Mouse (Mus musculus) right cerebral cortex, adult 18-20 months (tissue): ENCODE data around the gene Nrxn1.

Experiments used
- DNase-seq: peaks from one replicate; pipeline ENCODE4 v3.0.0; 2022; ENCODE audit warnings: mixed read lengths

Nrxn1 gene

DNA sequence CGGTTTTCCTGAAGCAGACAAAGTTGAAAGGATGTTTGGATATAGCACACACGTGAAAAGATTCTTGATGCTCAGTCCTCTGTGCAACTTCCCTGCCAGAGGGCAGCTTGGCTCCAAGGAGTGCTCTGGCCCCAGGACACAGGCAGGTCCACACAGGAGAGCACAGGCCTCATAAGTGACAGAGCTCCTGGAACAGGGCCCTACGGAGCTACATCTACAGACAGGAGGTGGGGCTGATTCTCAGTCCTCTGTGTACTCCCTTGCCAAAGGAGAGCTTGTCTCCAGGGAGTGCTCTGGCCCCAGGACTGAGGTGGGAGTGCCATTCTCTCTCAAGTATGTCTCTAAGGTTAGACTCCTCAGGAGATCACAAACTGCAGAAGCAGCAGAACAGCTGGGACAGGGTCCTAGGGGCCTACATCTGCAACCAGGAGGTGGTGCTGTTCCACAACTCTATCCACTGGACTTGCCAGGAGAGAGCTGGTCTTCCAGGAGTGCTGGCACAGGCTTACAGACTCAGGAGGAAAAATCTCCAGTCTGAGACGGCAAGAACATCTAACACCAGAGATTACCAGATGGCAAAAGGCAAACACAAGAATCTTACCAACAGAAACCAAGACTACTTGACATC is 129.9 kb downstream of the Nrxn1 start:
- DNase-seq = peak; percentile 11

DNA sequence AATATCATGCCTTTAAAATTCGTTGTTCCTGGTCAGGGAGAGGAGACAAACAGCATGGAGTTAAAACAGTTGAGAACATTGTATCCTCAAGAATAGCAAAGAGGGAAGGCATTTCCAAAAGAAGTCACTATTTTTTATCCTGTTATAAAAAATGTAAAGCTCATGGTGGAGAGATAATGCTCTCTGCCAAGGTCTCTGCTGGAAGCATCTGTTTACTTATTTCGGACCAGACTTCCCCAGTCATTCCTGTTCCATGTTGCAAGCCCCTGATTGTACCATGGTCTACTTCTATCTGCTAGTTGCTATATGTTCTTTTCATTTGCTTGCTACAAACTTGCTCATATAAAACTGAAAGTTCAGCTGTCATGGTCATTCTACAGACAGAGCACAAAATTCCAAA is 137.7 kb downstream of the Nrxn1 start:
- no peak for DNase-seq

DNA sequence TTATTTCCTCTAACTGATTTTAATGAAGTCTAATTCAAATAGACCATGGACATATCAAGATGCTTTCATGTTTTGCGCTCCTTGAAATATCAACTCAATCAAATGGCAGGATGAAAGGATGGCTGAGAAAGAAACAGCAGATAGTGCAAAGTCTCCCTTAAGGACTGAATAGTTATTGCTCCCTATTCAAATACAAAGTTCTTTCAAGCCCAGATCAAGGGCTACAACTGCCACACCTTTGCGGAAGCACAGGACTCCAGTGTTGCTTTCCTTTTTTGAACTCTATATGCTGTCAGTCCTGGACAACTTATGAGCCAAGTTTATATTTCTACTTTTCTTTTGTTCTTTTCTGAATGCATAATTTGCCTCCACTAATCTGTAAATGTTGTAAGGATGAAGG is 157.9 kb downstream of the Nrxn1 start:
- no peak for DNase-seq

DNA sequence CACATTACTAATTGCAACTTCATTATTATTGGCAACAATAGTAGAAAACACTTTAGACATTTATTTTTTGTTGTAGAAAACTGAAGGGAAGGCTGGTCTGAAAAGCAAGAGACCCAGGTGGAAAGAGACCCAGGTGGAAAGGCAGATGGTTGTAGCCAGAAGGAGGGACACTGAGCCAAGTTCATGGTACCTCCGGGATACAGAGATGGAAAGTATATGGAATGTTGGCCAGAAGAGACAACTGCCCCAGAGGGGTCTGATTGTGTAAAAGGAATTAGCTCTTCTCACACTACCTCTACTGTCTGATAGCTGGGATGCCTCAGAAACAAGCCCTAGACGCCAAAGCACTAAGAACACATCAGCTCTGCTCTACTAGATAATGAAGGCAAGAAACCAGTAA is 179.6 kb downstream of the Nrxn1 start:
- no peak for DNase-seq

DNA sequence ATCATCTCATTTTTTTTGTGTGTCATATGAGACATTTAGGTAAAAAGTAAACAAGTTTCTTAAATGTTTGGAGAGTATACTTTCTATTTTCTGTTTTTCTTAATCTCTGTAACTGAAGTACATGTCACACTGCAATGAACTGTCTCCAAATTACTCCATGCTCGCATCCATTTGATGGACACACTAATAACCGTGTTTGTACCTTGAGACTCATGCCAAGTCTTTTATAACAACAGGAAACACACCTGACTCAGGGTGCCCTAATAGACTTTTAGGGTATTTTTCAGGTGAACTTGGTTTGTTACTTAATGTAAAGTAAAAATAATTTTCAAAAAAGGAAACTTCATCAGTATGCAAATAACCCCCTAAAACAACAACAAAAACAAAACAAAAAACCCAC is 180.1 kb downstream of the Nrxn1 start:
- DNase-seq = no peak

DNA sequence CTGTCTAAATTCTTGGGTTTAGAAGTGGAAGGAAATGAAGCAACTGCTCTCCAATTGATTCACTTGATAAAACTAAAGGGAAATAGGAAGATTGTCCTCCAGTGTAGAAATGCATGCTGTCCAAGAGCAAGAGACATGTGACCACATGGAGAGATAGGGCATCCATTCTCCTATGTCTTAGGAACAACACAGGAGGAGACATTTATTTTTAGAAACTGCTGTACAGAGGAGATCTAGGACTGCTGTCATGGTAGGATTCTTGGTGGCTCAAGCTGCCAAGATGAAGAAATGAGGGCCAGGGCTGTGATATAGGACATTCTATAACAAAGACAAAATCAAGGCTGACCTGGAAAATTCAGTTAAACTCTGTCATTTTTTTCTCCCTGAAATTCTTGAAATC is 180.5 kb downstream of the Nrxn1 start:
- no peak for DNase-seq

DNA sequence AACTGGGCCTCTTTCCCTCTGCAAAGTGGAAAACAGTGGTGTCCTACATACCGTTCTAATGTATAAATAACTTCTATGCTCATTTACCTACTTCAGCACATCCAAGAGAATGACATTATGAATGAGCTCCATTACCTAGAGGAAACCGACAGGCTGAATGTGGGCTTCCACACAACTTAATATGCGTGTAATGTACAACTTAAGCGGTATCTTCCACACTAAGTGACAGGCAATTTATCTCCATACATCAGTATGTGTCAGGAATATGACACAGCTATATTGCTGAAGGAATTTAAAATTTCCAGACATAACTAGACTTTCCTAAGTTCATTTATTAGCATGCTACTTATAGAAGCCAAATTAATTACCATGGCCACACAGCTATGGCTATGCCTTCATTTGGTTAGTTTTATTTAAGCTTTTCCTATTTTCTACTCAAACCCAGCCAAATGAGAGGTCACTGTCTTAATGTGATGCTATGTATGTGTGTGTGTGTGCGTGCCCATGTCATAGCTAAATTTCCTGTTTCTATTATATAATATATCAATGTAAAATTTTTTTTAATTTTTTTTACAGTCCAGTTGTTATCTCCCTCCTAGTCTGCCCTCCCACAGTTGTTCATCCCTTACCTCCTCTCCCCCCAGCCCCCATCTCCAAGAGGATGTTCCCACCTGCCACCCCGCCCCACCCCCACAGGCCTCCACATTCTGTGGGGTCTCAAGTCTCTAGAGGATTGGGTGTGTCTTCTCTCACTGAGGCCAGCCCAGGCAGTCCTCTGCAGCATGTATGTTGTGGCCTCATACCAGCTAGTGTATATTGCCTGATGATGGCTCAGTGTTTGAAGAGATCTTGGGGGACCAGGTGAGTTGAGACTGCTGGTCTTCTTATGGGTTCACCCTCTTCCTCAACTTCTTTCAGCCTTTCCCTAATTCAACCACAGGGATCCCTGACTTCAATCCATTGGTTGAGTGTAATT is 186.5 kb downstream of the Nrxn1 start:
- DNase-seq = no peak

DNA sequence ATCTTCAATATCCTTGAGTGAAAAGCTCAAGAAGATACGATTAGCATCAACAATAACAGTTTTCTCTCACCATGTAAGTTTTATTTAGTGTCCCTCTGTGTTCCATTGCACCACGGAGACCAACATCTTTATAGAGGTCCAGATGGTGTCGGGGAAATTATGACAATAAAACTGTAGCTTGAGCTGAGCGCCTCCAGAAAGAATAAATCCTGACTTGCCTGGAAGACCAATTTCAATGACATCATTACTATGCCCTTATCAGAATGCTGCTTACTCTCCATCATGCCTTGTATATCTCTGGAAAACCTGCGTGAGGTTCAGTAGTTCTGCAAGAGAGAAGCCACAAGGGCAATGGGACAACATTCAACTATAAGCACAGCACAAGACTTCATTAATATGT is 187.7 kb downstream of the Nrxn1 start:
- DNase-seq = no peak

DNA sequence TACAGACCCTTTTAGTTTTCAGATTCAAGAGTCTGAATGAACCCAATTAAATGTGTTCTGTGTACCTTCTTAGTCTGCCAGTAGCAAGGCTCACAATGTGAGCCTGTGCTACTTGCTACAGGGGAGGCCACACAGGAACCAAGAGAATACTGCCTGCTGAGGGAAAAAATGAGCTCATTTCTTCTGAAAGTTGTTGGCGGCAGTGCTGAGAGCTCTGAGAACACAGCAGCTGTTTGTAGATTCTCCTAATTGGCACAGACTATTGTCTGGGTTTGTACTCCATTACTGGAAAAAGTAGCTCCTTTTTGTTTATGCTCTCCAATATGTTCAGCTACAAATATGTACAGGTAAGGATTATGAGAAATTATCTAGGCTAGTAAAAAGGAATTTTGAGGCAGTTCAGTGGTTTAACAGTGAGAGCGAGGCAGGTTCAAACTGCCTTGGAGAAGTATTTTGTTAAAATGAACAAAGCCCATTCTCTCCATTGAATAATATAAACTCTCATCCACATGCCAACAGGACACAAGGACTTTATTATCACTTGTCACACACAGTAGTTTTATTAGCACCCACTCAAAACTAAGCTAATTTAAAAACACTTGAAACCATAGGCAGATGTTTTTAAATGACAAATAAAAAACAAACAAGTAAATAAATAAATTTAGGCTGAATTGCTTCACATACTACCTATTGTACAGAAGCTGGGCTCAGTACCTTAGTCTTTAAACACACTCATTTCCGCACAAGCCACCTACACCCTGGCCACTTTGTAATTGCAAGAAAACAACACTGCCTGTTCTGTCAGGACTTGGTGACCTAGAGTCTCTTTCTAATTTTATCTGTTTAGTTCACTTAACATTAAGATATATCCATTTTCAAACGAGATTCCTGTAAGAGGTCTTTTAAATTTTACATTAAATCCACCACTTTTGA is 200.3 kb downstream of the Nrxn1 start:
- DNase-seq = peak; percentile 76

DNA sequence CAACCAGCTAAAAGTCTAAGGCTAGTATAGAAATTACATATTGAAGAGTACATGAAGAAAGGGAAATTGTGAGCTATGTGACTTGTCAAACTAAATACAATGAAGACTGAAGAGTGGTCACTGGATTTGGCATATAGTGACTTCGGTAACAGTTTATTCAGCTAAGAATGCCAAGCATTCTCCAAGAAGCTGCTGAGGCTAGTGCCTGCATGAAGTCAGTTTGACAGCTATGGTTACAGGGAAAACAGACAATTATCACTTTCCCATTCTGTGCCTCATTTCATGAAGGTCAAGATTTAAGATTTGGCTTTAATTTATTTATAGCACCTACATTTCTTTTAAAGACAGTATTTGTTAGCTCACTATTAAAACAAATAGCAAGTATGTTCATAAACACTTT is 201.2 kb downstream of the Nrxn1 start:
- DNase-seq = no peak

DNA sequence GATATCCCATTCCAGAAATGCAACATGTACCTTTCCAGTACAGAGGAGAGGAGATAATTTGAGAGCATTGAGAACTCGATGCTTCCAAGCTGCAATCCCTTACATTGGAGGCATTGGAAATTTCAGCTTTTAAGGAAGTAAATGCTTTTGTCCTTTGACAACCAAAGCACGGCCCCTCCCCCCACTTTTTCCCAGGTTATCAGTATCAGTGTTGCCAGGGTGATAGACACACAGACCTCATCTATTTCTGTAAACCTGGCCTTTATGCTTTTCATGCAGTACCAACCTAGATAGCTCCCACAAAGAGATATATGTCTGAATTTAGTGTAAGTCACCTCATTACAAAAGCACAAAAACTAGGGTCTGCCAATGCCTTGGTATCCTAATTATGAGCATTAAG is 235.6 kb downstream of the Nrxn1 start:
- no peak for DNase-seq

DNA sequence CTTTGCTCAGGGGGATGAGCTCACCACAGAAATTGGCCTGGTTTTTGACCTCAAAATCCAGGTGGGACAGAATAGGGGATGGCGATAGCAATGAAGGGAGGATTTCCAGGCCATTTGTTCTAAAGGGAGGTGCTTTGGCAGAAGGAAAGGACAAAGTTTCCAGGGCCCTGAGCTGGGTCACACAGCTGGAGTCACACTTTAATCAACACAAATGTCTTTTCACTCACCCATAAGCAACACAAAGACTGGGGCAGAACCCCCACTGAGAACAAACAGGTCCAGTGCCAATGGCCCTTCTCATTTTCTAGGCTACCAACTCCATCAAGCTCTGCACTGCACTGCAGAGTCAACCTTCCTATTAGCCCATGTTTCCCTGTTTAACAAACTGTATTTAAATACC is 249.0 kb downstream of the Nrxn1 start:
- no peak for DNase-seq

DNA sequence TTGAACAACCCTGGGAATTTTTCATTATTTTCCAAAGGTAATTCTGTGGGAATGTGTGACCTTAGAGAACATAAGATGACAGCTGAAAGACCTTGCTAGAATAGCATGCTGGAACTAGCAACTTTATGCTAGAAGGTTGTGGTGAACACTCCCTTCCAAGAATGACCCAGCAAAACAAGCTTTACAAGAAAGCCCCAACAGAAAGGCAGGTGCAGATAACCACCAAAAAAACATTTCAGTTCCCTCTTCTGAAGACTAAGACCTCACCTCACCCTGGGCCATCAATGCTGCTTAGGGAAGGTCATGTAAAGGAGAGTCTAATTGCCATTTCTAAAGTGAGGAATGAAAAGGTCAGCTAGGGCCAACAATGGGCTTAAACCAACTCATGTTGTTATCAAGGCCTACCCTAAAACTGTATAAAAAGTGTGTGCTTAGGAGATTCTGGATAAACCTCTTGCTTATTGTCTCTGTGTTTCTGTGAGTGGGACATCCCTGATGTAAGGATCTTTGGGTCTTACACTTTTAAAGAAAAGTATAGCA is 249.7 kb downstream of the Nrxn1 start:
- no peak for DNase-seq

DNA sequence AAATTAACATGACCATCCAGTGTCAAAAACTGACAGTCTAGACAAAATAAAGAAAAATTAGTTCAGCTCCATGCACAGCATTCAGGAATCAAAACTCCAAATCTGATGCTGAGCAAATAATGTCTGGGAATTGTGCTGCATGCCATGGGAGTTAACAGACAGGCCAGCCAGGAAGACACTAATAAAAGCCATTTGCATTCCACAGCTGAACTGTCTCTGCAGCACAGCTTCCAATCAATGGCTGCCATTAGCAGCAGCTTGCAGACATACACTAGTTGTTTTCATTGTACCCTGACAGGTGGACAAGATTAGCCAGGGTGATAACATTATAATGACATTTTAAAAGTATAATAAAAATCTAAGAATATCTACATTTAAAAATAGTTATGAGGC is 255.9 kb downstream of the Nrxn1 start:
- no peak for DNase-seq

DNA sequence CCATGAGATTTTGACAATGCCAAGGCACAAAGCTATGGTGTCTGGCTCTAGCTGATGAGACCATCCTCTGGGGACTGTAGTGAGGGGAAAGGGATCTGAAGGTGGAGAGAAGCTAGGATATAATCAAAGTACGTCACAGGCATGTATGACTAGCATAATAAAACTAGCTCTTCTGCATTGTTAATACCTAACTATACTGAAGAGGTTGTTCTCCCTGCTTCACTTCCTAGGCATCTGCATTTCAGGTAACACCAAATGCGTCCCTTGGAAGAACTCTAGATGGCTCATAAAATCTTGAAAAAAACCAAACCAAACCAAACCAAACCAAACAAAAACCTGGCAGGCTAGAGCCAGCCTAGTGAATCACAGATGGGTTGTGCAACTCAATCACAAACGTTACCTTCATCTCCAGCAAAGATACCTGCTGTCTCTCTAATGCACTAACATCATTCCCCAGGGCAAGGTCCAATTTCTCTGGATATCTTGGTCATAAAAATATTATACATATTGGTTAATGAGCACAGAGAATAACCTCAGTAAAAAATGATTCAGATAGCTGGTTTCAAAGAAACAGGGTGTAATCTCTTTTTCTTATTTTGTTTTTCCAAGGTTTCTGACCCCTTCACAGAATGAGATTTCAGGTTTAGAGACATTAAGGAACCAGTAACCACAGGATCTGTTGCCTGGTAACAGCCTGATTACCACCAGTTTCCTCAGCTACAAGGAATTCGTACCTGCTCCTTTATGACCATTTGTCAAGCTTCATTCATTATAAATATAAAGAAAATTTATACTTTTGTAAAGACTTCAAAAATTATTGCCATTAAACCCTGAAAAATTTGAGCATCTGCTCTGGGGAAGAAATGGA is 256.5 kb downstream of the Nrxn1 start:
- DNase-seq = no peak

DNA sequence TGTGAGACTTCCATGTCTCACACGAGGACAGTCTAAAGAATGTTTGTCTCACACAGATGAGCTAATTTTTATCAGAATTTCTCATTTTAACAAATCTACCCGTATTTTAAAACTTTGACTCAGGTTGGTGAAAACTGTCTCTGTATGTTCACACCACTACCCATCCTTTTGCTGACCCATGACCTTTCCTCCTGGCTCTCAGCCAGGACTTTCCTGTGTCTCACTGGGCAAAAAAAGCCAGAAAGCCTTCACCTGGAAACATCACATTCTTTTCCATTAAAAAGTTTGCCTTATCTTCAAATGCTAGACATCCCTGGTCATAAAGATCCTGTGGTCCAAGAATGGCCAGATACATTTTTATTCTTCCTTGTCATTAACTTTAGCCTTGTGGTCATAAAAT is 274.5 kb downstream of the Nrxn1 start:
- DNase-seq = no peak

DNA sequence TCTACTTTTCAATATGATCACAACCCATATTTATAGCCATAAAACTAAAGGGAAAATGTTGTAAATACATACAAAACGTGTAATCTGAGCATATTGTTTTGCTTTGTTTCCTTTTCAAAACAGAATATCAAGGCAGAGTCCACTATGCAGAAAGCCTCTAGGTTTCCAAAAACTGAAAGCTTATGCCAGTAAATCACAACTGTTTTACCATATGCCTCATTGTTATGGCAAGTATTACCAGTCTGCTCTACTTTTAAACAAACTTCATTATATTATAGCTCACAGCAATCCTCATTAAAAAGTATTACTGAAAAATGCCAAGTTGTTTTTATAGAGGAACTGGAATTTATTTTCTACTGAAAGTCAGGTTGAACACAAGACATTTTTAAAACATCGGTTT is 275.0 kb downstream of the Nrxn1 start:
- no peak for DNase-seq

DNA sequence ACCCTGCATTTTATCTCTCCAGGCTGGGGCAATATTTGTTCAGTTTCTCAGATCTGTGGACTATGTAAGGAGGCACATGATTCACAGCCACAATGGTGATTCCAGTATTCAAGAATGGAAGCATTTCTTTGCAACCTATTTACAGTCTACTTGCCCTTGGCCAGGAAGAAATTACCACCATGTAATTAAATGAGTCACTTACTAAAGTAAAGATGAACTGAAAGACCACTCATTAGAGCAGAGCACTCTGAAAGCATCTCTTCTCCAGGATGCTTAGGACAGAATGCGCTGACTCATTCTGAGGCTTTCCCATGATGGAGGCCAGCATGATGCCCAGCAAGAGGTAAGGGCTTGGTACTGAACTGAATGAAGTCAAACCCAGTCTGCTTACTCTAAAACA is 277.6 kb downstream of the Nrxn1 start:
- no peak for DNase-seq

DNA sequence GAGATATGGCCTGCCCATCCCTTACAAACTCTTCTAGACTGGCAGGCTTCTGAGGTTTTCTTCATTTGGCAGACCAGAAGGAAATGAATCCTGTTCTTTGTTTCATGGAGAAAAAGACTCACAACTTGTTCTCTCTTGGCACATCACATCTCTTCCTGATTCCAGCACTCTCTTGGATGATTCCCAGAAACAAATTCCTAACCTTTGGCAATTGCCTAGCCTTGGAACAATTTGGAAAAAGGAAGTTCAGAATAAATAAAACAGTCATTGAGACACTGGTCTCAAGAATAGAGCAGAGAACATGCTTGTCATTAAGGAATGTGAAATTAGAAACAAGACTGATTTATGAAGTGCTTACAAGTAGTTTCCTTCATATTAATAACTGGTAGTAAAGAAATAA is 279.1 kb downstream of the Nrxn1 start:
- DNase-seq = no peak

DNA sequence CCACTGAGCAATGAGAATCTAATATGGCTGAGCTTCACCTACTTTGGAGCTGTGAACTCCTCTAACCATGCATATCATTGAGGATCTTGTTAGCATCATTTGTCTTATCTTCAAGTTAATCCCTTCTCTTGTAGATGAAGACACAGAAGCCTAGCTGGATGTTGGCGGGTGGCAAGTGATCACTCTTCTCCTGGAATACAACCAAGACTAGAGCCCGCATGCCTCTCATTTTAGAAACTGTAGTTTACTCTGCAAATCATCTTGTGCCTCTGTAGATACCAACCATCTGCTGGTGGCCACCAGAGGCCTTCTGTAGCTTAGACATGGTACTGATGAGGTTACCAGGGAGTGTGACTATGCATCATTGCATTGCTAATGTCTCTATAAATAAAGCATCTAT is 280.4 kb downstream of the Nrxn1 start:
- no peak for DNase-seq

DNA sequence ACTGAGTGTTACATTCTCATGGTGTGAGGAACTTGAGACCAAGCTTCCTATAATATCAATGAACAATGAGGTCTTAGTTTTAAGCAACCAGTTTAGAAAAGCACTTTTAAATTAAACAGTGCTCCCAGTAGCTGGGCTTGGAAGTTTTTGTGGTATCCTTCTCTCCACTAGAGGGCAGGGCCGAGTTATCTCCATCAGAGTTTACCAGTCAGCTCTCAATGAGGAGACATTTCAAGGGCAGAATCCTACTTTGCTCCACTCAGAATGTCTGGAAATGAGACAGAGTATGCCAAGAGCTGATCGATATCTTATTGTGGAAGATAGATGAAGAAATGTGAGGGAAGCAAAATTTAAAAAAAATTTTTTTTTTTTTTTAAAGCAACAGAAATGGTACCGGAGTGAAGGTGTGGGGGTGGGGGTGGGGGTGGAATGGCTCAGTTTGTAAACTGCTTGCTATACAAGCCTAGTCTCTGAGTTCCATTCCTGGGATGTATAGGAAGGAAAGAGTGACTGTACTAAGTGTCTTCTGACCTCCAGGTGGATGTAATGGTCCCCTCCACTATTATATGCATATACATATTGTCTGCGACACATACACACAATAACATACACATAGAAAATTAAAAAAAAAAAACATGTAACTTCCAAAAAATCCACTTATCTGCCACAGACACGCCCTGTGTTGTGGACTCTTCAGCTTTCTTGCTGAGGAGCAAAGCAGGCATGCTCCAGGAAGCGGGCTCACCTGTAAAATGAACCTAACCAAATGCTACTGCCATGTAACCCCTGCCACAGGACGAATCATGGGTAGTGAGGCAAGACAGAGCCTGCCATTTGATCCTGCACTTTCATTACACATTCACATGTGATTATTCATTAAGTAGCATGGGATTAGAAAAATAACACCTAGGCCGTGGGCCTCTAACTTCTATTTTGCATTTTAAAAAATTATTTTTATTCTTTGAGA is 283.4 kb downstream of the Nrxn1 start:
- peak; percentile 76 for DNase-seq
